Mouse (Mus musculus): ENCODE data around the gene Tmem120a.

GRCm38 (mm10) chr5:135721076-135721475 lies 23.2 kb downstream of the Tmem120a start:
- TF ChIP-seq CTCF (IDR thresholded peaks at IDR 0.05; ENCODE audit: low read depth), result no peak
- no peak for TF ChIP-seq EP300 (IDR thresholded peaks at IDR 0.05; ENCODE audit: low read depth)

Data from liver, embryonic 14.5 days (tissue).